In genomic region chr9:102305432-102306100, GRCm38 (mm10) we compare ENCODE assay signal across 21 mouse cellular contexts. TPM values are rescaled to one million over a fixed set of nuclear protein-coding genes. Genes with fewer than 3 reads are reported as not detected.
DNase-seq lines count a peak whose midpoint lies in the region; ATAC-seq and TF ChIP-seq lines count a peak whose summit lies in the region.
"Had no signal": no experiment of that assay in that cellular context is flagged by ENCODE, and none has a peak within 500 bp of the region (broad histone marks: within the 10 kb centered on the region; RNA-seq: fewer than 3 reads in every experiment).

No protein-coding gene starts in this region.

- DNase-seq in heart, adult 18-20 months, result peak; percentile 8 to 34
- no peak for DNase-seq in left cerebral cortex, adult 2 months (ENCODE audit: extremely low spot score in 1 of 2, low spot score in 2 of 2)
- DNase-seq in left cerebral cortex, adult 18-20 months (ENCODE audit: low spot score in 2 of 2), result no peak
- peak; percentile 83 to 89 for DNase-seq in cerebellum, adult 2 months
- DNase-seq: adrenal gland, adult 8-10 months; kidney, adult 8-10 months; kidney, postnatal 36 days; spleen, adult 18-20 months; thymus, adult 2 months had no signal

- H3K36me3 ChIP-seq in heart, embryonic 12.5 days, result no peaks in the 10 kb centered on the region
- H3K36me3 ChIP-seq in intestine, postnatal 0 days (ENCODE audit: control insufficient read depth, insufficient read depth), result no peaks in the 10 kb centered on the region
- H3K36me3 ChIP-seq: embryonic facial prominence, embryonic 15.5 days; forebrain, embryonic 10.5 days; limb, embryonic 10.5 days; lung, embryonic 15.5 days; midbrain, embryonic 15.5 days had no signal

- H3K4me3 ChIP-seq in heart, embryonic 12.5 days, result no peak overlapping the region
- H3K4me3 ChIP-seq in left cerebral cortex, adult 2 months, result no peak overlapping the region
- no peak overlapping the region for H3K4me3 ChIP-seq in cerebellum, adult 2 months (replicated peaks; ENCODE audit: insufficient read depth, low read depth, low read length)
- H3K4me3 ChIP-seq in cortical plate, adult 2 months (ENCODE audit: insufficient read depth, low read length), result no peak overlapping the region
- no peak overlapping the region for H3K4me3 ChIP-seq in intestine, postnatal 0 days (ENCODE audit: low read depth, low read length)
- H3K4me3 ChIP-seq: embryonic facial prominence, embryonic 15.5 days; forebrain, embryonic 10.5 days; limb, embryonic 10.5 days; lung, embryonic 15.5 days; megakaryocyte, embryonic 14.5 days; midbrain, embryonic 15.5 days had no signal

- intact Hi-C loops in left cerebral cortex, adult 2 months (cut with DNase I), result no loop called here

- H3K9me3 ChIP-seq in heart, embryonic 12.5 days (replicated peaks), result no peaks in the 10 kb centered on the region
- no peaks in the 10 kb centered on the region for H3K9me3 ChIP-seq in intestine, postnatal 0 days (ENCODE audit: control insufficient read depth)
- H3K9me3 ChIP-seq: embryonic facial prominence, embryonic 15.5 days; forebrain, embryonic 10.5 days; limb, embryonic 10.5 days; lung, embryonic 15.5 days; midbrain, embryonic 15.5 days had no signal

- no peak for ATAC-seq in heart, embryonic 12.5 days (ENCODE audit: insufficient number of reproducible peaks, low FRiP score)
- no peak for ATAC-seq in activated CD4-positive, CD25-positive, alpha-beta regulatory T cell, adult 4 months
- no peak for ATAC-seq in intestine, postnatal 0 days
- ATAC-seq: midbrain, embryonic 15.5 days had no signal

- TF ChIP-seq POLR2A in cerebellum, adult 2 months (IDR thresholded peaks at IDR 0.05; ENCODE audit: borderline replicate concordance, insufficient read depth, low read length), result no peak
- no peak for TF ChIP-seq POLR2A in cortical plate, adult 2 months (IDR thresholded peaks at IDR 0.05; ENCODE audit: extremely low read depth, insufficient read depth, low read length)

- no peak overlapping the region for H3K4me2 ChIP-seq in heart, embryonic 12.5 days
- no peak overlapping the region for H3K4me2 ChIP-seq in intestine, postnatal 0 days (replicated peaks; ENCODE audit: low read depth)
- H3K4me2 ChIP-seq: embryonic facial prominence, embryonic 15.5 days; liver, embryonic 11.5 days; lung, embryonic 15.5 days; midbrain, embryonic 15.5 days had no signal

- H3K4me1 ChIP-seq in heart, embryonic 12.5 days (replicated peaks), result peaks cover 14% of the 10 kb centered on the region; the same call in 1 of the 2 replicates
- peaks cover 44% of the 10 kb centered on the region for H3K4me1 ChIP-seq in cerebellum, adult 2 months (ENCODE audit: control insufficient read depth, insufficient read depth, low read length)
- no peaks in the 10 kb centered on the region; the same call in 1 of the 2 replicates for H3K4me1 ChIP-seq in cortical plate, adult 2 months (ENCODE audit: control insufficient read depth, insufficient read depth, low read length)
- H3K4me1 ChIP-seq in intestine, postnatal 0 days (replicated peaks; ENCODE audit: control insufficient read depth, insufficient read depth, low read length), result no peaks in the 10 kb centered on the region
- H3K4me1 ChIP-seq: megakaryocyte, embryonic 14.5 days had no signal

- H3K27me3 ChIP-seq in heart, embryonic 12.5 days (replicated peaks), result peaks cover 29% of the 10 kb centered on the region
- H3K27me3 ChIP-seq in cerebellum, adult 2 months (ENCODE audit: control insufficient read depth, insufficient read depth, low read length), result no peaks in the 10 kb centered on the region
- H3K27me3 ChIP-seq in intestine, postnatal 0 days (replicated peaks; ENCODE audit: control insufficient read depth, insufficient read depth, low read length), result no peaks in the 10 kb centered on the region
- H3K27me3 ChIP-seq: CH12.LX; embryonic facial prominence, embryonic 15.5 days; lung, embryonic 15.5 days; megakaryocyte, embryonic 14.5 days; midbrain, embryonic 15.5 days had no signal

- H3K9ac ChIP-seq in heart, embryonic 12.5 days, result no peak overlapping the region
- H3K9ac ChIP-seq in intestine, postnatal 0 days (ENCODE audit: low read depth, low read length), result no peak overlapping the region
- H3K9ac ChIP-seq: embryonic facial prominence, embryonic 15.5 days; lung, embryonic 15.5 days; midbrain, embryonic 15.5 days had no signal

- 80% methylated on average over 7 of the region's 7 CpGs for WGBS in heart, embryonic 12.5 days
- 12% methylated on average over 7 of the region's 7 CpGs for WGBS in cerebellum, adult 2 months
- WGBS in intestine, postnatal 0 days, result 79% methylated on average over 7 of the region's 7 CpGs

- TF ChIP-seq CTCF in left cerebral cortex, adult 2 months (IDR thresholded peaks at IDR 0.05), result no peak
- TF ChIP-seq CTCF in cerebellum, adult 2 months (IDR thresholded peaks at IDR 0.05; ENCODE audit: borderline replicate concordance, insufficient read depth, low read depth, low read length), result no peak
- no peak for TF ChIP-seq CTCF in cortical plate, adult 2 months (IDR thresholded peaks at IDR 0.05; ENCODE audit: extremely low read depth, insufficient read depth, low read length)
- no peak for TF ChIP-seq CTCF in intestine, postnatal 0 days (IDR thresholded peaks at IDR 0.05; ENCODE audit: low read depth)

- no peak overlapping the region for H3K27ac ChIP-seq in heart, embryonic 12.5 days (ENCODE audit: poor library complexity, severe bottlenecking)
- peak overlapping the region; percentile 20; the same call in 1 of the 2 replicates for H3K27ac ChIP-seq in left cerebral cortex, adult 2 months
- peak overlapping the region; percentile 58; the same call in 1 of the 2 replicates for H3K27ac ChIP-seq in cerebellum, adult 2 months (ENCODE audit: insufficient read depth, low read length)
- H3K27ac ChIP-seq in cortical plate, adult 2 months (ENCODE audit: insufficient read depth, low read length), result peak overlapping the region; percentile 17; the same call in 1 of the 2 replicates
- no peak overlapping the region for H3K27ac ChIP-seq in intestine, postnatal 0 days (ENCODE audit: low read depth, low read length)
- H3K27ac ChIP-seq: embryonic facial prominence, embryonic 15.5 days; forebrain, embryonic 10.5 days; limb, embryonic 10.5 days; midbrain, embryonic 15.5 days had no signal

RNA-seq across cellular contexts. Expression of gene Ephb1, which starts 48.9 kb away (rescaled TPM):
- total RNA-seq in heart, adult 18-20 months (2021), result 10 to 100 TPM; 20.6 to 22.5 TPM
- 0.33 and 0.66 TPM in 2 replicates for polyA plus RNA-seq in heart, embryonic 12.5 days (2016; fragmentation: Nextera tagmentation; extraction: Ambion mirVana)
- total RNA-seq in left cerebral cortex, adult 2 months (2021), result 10 to 100 TPM; 23.4 to 26.7 TPM
- total RNA-seq in left cerebral cortex, adult 18-20 months (2021), result 10 to 100 TPM; 20.3 to 26.9 TPM
- polyA plus RNA-seq in cerebellum, adult 2 months (2012; rRNA removed), result 37.5 and 48.1 TPM in 2 replicates
- 28.9 and 30.8 TPM in 2 replicates for polyA plus RNA-seq in cortical plate, adult 2 months (2012; rRNA removed)
- not detected for polyA plus RNA-seq in activated CD4-positive, CD25-positive, alpha-beta regulatory T cell, adult 4 months (2017; shearing (Covaris generic))
- 1.3 and 1.4 TPM in 2 replicates for polyA plus RNA-seq in intestine, postnatal 0 days (2015; fragmentation: Nextera tagmentation; extraction: Ambion mirVana)
- total RNA-seq: CH12.LX had no signal

Comparison
In these comparisons a context has a peak if more than half of its experiments do, and no peak if none do; other contexts are left out.
1. DNase-seq: peak in heart, adult 18-20 months (2 of 2) and cerebellum, adult 2 months (2 of 2); none in left cerebral cortex, adult 2 months (0 of 2) and left cerebral cortex, adult 18-20 months (0 of 2).
2. H3K27ac ChIP-seq: peak in left cerebral cortex, adult 2 months (single experiment), cerebellum, adult 2 months (single experiment) and cortical plate, adult 2 months (single experiment); none in heart, embryonic 12.5 days (single experiment) and intestine, postnatal 0 days (single experiment).
3. RNA of gene Ephb1, which starts 48.9 kb away (polyA plus RNA-seq): 37.5 to 48.1 TPM in cerebellum, adult 2 months and 28.9 to 30.8 TPM in cortical plate, adult 2 months; 1.3 to 1.4 TPM in intestine, postnatal 0 days, 0.33 to 0.66 TPM in heart, embryonic 12.5 days and not detected in activated CD4-positive, CD25-positive, alpha-beta regulatory T cell, adult 4 months; every median in the first group is over 10 times any median in the second.